Comparison of ENCODE assay signal across 9 mouse cellular contexts in the genomic region with DNA sequence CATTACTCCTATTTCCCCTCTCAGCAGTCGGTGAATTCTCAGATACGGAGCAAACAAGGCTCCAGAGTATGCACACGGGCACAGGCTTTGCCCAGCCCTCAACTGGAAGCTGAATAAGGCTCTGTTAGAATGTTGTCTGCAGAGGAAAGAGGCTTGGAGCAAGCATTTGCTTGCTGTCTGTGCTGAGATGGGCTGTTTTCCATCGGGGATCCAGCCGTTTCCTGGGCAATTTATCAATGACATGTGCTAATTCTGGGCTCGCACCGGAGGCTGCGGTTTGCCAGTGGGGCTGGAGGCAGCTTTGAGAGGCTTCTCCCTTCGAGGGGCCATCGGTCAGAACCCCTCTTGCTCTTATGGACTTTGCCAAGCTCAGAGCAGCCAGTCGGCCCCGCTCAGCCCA.
DNase-seq lines count a peak whose midpoint lies in the region; ATAC-seq lines count a peak whose summit lies in the region.
"Had no signal": no experiment of that assay in that cellular context is flagged by ENCODE, and none has a peak within 500 bp of the region (broad histone marks: within the 10 kb centered on the region; RNA-seq: fewer than 3 reads in every experiment).

No protein-coding gene starts in this region.

- ATAC-seq in hindbrain, embryonic 13.5 days (ENCODE audit: low FRiP score) = peak; percentile 57; the same call in 1 of the 2 replicates
- ATAC-seq in midbrain, embryonic 15.5 days (replicated peaks) = no peak
- ATAC-seq in erythroid progenitor cell, adult 5-6 weeks (replicated peaks; ENCODE audit: low FRiP score, poor library complexity, severe bottlenecking) = no peak

- H3K4me2 ChIP-seq in hindbrain, embryonic 13.5 days = peak overlapping the region; percentile 23; the same call in 1 of the 2 replicates
- H3K4me2 ChIP-seq in midbrain, embryonic 15.5 days = no peak overlapping the region

- H3K27ac ChIP-seq in hindbrain, embryonic 13.5 days = peak overlapping the region; percentile 91
- peak overlapping the region; percentile 65 for H3K27ac ChIP-seq in midbrain, embryonic 15.5 days

- no peaks in the 10 kb centered on the region for H3K9me3 ChIP-seq in hindbrain, embryonic 13.5 days
- no peaks in the 10 kb centered on the region for H3K9me3 ChIP-seq in midbrain, embryonic 15.5 days

- H3K4me1 ChIP-seq in hindbrain, embryonic 13.5 days (replicated peaks) = peaks cover 44% of the 10 kb centered on the region
- peaks cover 34% of the 10 kb centered on the region for H3K4me1 ChIP-seq in midbrain, embryonic 15.5 days

- H3K4me3 ChIP-seq in hindbrain, embryonic 13.5 days = no peak overlapping the region
- no peak overlapping the region for H3K4me3 ChIP-seq in midbrain, embryonic 15.5 days

- peak; percentile 36 for DNase-seq in kidney, postnatal 10 days
- DNase-seq in kidney, adult 8-10 months = no peak
- DNase-seq in embryo, embryonic 10 days (ENCODE audit: low spot score) = peak; percentile 45
- no peak for DNase-seq in frontal cortex, postnatal 25 days (ENCODE audit: low spot score in 2 of 2)
- no peak for DNase-seq in heart, adult 9 months (ENCODE audit: low spot score in 2 of 2)
- DNase-seq: lung, postnatal 14 days had no signal

- H3K36me3 ChIP-seq in hindbrain, embryonic 13.5 days = no peaks in the 10 kb centered on the region
- no peaks in the 10 kb centered on the region for H3K36me3 ChIP-seq in midbrain, embryonic 15.5 days (replicated peaks)

- peak overlapping the region; percentile 51 for H3K9ac ChIP-seq in hindbrain, embryonic 13.5 days
- no peak overlapping the region for H3K9ac ChIP-seq in midbrain, embryonic 15.5 days

- H3K27me3 ChIP-seq in hindbrain, embryonic 13.5 days = peaks cover 12% of the 10 kb centered on the region; the same call in 1 of the 2 replicates
- H3K27me3 ChIP-seq in midbrain, embryonic 15.5 days (replicated peaks) = no peaks in the 10 kb centered on the region

- WGBS in hindbrain, embryonic 13.5 days = 26% methylated on average over 12 of the region's 12 CpGs
- WGBS in midbrain, embryonic 15.5 days = 48% methylated on average over 12 of the region's 12 CpGs

Comparison
In these comparisons a context has a peak if more than half of its experiments do, and no peak if none do; other contexts are left out.
1. DNase-seq: peak in kidney, postnatal 10 days (single experiment) and embryo, embryonic 10 days (single experiment); none in kidney, adult 8-10 months (0 of 2), frontal cortex, postnatal 25 days (0 of 2) and heart, adult 9 months (0 of 2).